Mouse (Mus musculus) spleen, postnatal 4 days (tissue): ENCODE results near the gene D930007J09Rik.

Experiments used
- DNase-seq, 2 experiments: peaks; one replicate each; pipeline ENCODE4 v3.0.0; 2022; ENCODE audit warnings: low spot score in 2 of 2

D930007J09Rik gene

GRCm38 (mm10) chr13:32759036-32759435 lies 43.6 kb downstream of the D930007J09Rik start:
- no peak for DNase-seq
